Mouse (Mus musculus): ENCODE data around the gene Cwf19l2. TPM values are rescaled to one million over a fixed set of nuclear protein-coding genes. Genes with fewer than 3 reads are reported as not detected.
"Not testable (repeated sequence)": the region's sequence is repeated elsewhere in the genome, so short reads cannot be mapped to it uniquely, and the experiment has no call there.

The Cwf19l2 gene
- polyA plus RNA-seq (2015; fragmentation: Nextera tagmentation; extraction: Ambion mirVana), result 3.3 and 3.7 TPM in 2 replicates

DNA sequence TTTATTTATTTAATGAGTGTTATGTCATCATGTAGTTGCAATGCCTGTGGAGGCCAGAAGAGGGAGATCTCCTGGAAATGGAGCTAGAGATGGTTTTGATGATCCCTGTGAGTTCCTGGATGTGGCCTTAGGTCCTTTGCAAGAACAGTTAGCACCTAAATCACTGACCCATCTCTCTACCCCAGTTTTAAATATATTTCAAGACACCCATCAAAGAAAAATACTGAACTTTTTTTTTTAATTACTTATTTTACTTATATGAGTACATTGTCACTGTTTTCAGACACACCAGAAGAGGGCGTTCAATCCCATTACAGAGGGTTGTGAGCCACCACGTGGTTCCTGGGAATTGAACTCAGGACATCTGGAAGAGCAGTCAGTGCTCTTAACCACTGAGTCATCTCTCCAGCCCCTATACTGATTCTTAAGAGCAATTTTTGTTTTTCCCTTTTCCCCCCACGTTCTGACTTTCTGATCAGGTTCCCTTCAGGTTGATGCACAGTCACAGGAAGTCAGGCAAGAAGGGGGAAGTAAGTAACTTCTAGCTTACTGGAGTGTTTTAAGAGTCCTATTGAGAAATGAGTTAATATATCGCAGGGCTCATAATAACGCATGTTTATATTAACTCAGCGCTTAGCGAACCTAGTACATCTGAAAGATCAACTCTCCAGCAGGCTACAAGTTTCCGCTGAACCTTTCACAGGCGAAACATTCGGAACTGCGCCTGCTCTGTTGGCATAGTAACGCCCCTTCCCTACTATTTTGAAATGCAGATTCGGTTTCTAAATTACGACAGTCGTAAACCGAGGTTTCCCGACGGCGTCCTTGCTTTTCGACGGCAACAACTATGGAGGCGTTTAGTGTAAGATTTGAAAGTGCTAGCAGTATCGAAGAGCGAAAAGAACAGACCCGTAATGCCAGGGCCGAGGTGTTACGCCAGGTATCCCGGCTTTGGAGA, at the start of gene Cwf19l2:
TSS of gene Cwf19l2 (plus strand) at position 342 of the 958 bp plus-strand sequence.
- Histone ChIP-seq H3K4me2 (peak within 1 kb of the TSS; percentile 79), H3K9me3 (replicated peaks) (no peaks in the 10 kb centered on the region), H3K36me3 (replicated peaks) (no peaks in the 10 kb centered on the region), H3K4me1 (replicated peaks) (peaks cover 8% of the 10 kb centered on the region; the same call in 1 of the 2 replicates), H3K27ac (replicated peaks) (peak within 1 kb of the TSS; percentile 81), H3K9ac (peak within 1 kb of the TSS; percentile 69), H3K27me3 (no peaks in the 10 kb centered on the region), H3K4me3 (replicated peaks) (peak within 1 kb of the TSS; percentile 78)
- ATAC-seq (ENCODE audit: insufficient read depth), result peak; percentile 84
- WGBS (ENCODE audit: insufficient replicate concordance), result under 1% methylated on average over 28 of the region's 28 CpGs

DNA sequence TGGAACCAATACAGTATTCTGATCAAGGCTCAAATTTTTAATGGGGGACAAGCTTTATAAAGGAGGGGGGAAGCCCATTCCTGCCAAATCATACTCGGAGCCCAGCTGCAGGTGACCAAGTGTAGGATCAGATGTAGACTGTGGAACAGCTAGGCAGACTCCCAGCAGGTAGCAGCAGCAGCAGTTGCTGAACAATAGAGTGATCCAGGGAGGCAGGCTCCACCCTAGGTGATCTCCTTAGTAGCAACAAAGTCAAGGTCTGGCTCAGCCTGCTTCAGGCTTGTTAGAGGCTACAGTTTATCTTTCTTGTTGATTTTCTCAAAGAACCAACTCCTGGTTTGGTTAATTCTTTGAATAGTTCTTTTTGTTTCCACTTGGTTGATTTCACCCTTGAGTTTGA, 27.1 kb upstream of the Cwf19l2 start:
- H3K4me1 ChIP-seq (replicated peaks), result not testable (repeated sequence)

DNA sequence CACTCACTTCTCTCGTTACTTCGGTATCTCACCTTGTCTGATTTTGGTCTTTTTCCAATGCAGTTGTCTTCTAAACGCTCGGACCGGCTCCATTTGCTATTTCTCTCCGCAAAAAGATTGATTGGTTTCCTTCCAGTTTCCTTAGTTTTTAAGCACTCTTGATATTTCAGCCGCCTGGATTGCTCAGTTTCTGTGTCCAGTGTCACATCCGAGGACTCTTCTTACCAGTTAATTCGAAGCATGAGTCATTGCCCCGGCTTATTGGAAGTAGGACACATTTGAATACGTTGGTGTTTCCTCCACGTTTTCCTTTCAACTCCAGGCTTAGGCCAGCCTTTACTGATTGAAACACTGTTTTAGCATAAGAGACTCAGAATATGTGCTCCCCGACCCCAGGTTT, 980 bp downstream of the Cwf19l2 start:
- peak overlapping the region; percentile 69 for H3K9ac ChIP-seq
- peak overlapping the region; percentile 78 for H3K4me3 ChIP-seq (replicated peaks)
- H3K4me2 ChIP-seq, result peak overlapping the region; percentile 79
- H3K27ac ChIP-seq (replicated peaks), result peak overlapping the region; percentile 81
- H3K36me3 ChIP-seq (replicated peaks), result no peaks in the 10 kb centered on the region
- peaks cover 8% of the 10 kb centered on the region; the same call in 1 of the 2 replicates for H3K4me1 ChIP-seq (replicated peaks)
- ATAC-seq (ENCODE audit: insufficient read depth), result no peak
- WGBS (ENCODE audit: insufficient replicate concordance), result under 1% methylated on average over 13 of the region's 13 CpGs
- no peaks in the 10 kb centered on the region for H3K27me3 ChIP-seq
- H3K9me3 ChIP-seq (replicated peaks), result no peaks in the 10 kb centered on the region

More for the DNA sequence above, 27.1 kb upstream of the Cwf19l2 start:
- H3K9me3 ChIP-seq (replicated peaks); H3K4me3 ChIP-seq (replicated peaks); H3K27ac ChIP-seq (replicated peaks); H3K9ac ChIP-seq; H3K4me2 ChIP-seq; ATAC-seq (ENCODE audit: insufficient read depth); H3K27me3 ChIP-seq: not testable (repeated sequence)
- peaks cover 39% of the 10 kb centered on the region for H3K36me3 ChIP-seq (replicated peaks)
- WGBS (ENCODE audit: insufficient replicate concordance), result 62% methylated on average over 1 of the region's 1 CpGs

DNA sequence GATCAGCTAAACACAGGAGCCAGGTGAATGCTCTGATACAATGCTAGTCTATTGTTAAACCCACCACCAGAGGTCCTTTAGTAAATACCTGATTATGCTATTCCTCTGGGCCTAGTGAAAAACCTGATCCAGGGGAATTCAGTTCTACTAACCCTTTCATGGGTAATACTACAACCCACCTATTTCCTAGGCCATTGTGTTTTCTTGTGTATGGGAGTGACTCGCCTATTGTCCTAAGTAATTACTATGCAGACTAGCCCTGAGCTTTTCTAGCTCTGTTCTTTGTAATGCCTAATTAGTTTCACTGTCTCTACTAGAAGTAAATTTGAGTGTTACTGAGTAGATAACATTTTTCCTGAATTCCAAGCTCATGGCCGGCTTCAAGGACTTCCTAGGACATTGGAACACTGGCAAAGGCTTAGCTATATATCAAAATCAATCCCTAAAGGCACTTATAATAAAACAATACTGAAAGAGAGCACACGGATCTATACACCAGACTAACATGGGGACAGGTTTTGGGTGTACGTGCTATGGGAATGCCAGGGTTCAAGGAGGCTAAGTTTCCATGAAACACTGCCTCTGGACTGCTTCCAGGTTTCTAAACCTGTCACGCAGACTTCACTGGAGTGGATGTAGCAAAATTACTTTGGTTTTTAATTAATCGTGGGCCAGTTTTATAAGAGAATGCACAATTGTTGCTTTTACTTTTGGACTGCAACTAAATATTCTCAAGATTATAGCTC, 36.3 kb downstream of the Cwf19l2 start:
- 74% methylated on average over 6 of the region's 6 CpGs for WGBS (ENCODE audit: insufficient replicate concordance)
- not testable (repeated sequence) for H3K4me2 ChIP-seq; ATAC-seq (ENCODE audit: insufficient read depth); H3K9me3 ChIP-seq (replicated peaks); H3K4me1 ChIP-seq (replicated peaks); H3K27ac ChIP-seq (replicated peaks); H3K36me3 ChIP-seq (replicated peaks); H3K27me3 ChIP-seq; H3K9ac ChIP-seq; H3K4me3 ChIP-seq (replicated peaks)

DNA sequence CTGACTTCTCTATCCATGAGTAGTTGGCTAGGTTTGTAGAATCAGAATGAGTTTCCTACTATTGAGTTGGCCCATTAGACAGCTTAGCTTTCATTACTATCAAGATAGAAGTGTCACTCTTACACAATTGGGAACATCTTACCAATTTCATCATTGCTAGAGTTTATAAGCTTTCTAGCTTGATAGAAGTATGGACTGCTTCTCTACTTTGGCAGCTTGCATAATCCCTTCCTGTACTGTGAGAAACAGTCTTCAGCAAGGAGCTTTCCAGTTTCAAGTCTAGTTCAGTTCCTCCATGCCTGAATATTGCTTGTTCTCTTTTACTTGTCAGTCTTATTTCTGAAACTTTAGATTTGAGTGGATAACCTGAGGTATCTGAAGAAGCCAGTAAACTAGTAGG, 68.5 kb downstream of the Cwf19l2 start:
- H3K4me2 ChIP-seq, result no peak overlapping the region
- no peaks in the 10 kb centered on the region for H3K4me1 ChIP-seq (replicated peaks)
- H3K36me3 ChIP-seq (replicated peaks), result no peaks in the 10 kb centered on the region; the same call in none of the 2 replicates
- no peaks in the 10 kb centered on the region for H3K27me3 ChIP-seq
- H3K4me3 ChIP-seq (replicated peaks), result no peak overlapping the region
- ATAC-seq (ENCODE audit: insufficient read depth), result no peak
- no peak overlapping the region for H3K27ac ChIP-seq (replicated peaks)
- no peaks in the 10 kb centered on the region for H3K9me3 ChIP-seq (replicated peaks)
- H3K9ac ChIP-seq, result no peak overlapping the region

DNA sequence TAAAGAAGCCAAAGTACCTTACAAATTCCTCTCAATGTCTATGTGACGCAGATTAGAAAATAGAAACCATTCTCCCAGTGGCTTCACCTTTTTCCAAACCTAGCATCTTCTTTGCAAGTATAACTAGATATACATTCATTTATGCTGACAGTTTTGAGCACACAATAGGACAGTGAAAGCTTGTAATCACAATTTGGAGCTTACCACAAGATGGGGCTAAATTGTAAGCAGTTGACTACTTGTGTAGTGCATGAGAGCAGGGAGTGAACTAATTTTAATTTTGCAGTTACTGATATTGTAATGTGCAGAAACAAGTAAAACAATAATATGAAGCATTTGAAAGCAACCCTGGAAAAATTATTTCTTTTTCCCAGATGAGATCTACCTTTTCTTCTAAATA, 115.3 kb downstream of the Cwf19l2 start:
- 69% methylated on average over 1 of the region's 1 CpGs for WGBS (ENCODE audit: insufficient replicate concordance)

DNA sequence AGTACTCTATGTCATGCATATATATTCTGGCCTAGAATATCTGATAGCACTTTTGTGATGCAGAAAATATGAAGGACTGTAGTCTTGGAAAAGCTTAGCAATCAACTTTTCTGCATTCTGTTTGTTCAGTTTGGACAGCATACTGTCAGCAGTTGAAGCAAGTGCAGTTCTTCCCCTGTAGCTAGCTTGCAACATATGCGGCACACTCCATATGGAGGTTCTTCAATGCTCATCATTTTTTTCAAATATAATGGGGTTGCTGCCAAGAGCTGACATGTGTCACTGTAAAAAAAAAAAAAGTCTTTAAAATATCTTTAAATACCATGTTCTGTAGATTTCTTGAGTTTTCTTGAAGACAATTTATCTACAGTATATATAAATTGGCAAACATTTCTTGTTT, 115.8 kb downstream of the Cwf19l2 start:
- Histone ChIP-seq H3K4me1 (replicated peaks) (no peaks in the 10 kb centered on the region), H3K27me3 (no peaks in the 10 kb centered on the region), H3K4me2 (no peak overlapping the region), H3K27ac (replicated peaks) (no peak overlapping the region), H3K9ac (no peak overlapping the region), H3K4me3 (replicated peaks) (no peak overlapping the region), H3K9me3 (replicated peaks) (no peaks in the 10 kb centered on the region), H3K36me3 (replicated peaks) (no peaks in the 10 kb centered on the region)
- 71% methylated on average over 1 of the region's 1 CpGs for WGBS (ENCODE audit: insufficient replicate concordance)
- ATAC-seq (ENCODE audit: insufficient read depth), result no peak

More for the DNA sequence above, 115.3 kb downstream of the Cwf19l2 start:
- ATAC-seq (ENCODE audit: insufficient read depth), result no peak
- Histone ChIP-seq H3K36me3 (replicated peaks) (no peaks in the 10 kb centered on the region), H3K4me1 (replicated peaks) (no peaks in the 10 kb centered on the region), H3K27ac (replicated peaks) (no peak overlapping the region), H3K4me3 (replicated peaks) (no peak overlapping the region), H3K9ac (no peak overlapping the region), H3K4me2 (no peak overlapping the region), H3K27me3 (no peaks in the 10 kb centered on the region), H3K9me3 (replicated peaks) (no peaks in the 10 kb centered on the region)

DNA sequence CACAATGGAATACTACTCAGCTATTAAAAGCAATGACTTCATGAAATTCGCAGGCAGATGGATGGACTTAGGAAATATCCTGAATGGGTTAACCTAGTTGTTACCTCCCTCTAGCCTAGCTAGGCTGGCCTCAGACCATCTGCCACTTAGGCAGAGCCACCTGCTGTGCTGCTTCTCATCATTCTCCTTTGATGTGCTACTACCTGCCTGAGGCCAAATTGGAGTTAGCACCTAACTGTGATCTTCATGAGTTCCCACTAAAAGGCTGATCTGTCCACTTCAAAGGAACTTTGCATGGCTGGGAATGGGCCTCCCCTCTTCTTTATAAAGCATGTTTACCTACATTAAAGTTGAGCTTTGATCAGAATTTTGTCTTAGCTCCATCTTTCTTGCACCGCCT, 117.6 kb downstream of the Cwf19l2 start:
- no peak overlapping the region for H3K4me2 ChIP-seq

More for the DNA sequence above, 117.6 kb downstream of the Cwf19l2 start:
- no peak for ATAC-seq (ENCODE audit: insufficient read depth)
- H3K4me3 ChIP-seq (replicated peaks), result no peak overlapping the region
- no peaks in the 10 kb centered on the region for H3K27me3 ChIP-seq
- H3K36me3 ChIP-seq (replicated peaks), result no peaks in the 10 kb centered on the region
- WGBS (ENCODE audit: insufficient replicate concordance), result 43% methylated on average over 2 of the region's 2 CpGs
- H3K27ac ChIP-seq (replicated peaks), result no peak overlapping the region
- H3K4me1 ChIP-seq (replicated peaks), result no peaks in the 10 kb centered on the region
- no peak overlapping the region for H3K9ac ChIP-seq
- H3K9me3 ChIP-seq (replicated peaks), result no peaks in the 10 kb centered on the region

Other genes starting within 250 kb of the Cwf19l2 start
- gene Alkbh8, start 68.5 kb upstream of the Cwf19l2 start, polyA plus RNA-seq (2015; fragmentation: Nextera tagmentation; extraction: Ambion mirVana), result 16.7 and 17.4 TPM in 2 replicates
- 0.06 and 0.12 TPM in 2 replicates for gene Gucy1a2, start 129.2 kb downstream of the Cwf19l2 start, polyA plus RNA-seq (2015; fragmentation: Nextera tagmentation; extraction: Ambion mirVana)